Comparison of ENCODE assay signal across 8 mouse cellular contexts in the genomic region with DNA sequence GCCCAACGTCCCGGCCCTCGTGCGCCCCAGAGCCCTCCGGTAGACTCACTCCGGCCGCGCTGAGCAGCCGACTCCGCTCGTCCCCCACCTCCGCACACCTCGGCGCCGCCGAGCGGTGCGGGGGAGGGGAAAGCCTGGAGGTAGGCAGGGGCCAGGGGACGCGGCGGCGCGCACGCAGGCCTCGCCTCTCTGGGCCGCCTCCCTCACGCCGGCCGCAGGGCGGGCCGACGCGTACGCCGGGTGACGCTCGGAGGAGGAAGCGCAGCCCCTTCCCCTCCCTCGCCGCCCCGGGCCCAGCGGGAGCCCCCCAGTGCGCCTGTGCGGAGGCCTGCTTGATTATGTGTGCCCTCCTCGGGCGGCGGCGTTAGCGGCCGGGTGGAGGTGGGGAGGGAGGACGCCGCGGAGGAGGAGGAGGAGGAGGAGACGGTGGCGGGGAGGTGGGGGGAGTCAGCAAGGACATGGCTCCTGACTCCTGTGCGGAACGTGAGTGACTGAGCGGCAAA. TPM values are rescaled to one million over a fixed set of nuclear protein-coding genes. Genes with fewer than 3 reads are reported as not detected.
DNase-seq lines count a peak whose midpoint lies in the region; ATAC-seq lines count a peak whose summit lies in the region.

No protein-coding gene starts in this region.

- H3K4me3 ChIP-seq in intestine, embryonic 15.5 days (replicated peaks) = peak overlapping the region; percentile 91
- peak overlapping the region; percentile 94 for H3K4me3 ChIP-seq in midbrain, embryonic 10.5 days

- H3K4me1 ChIP-seq in intestine, embryonic 15.5 days (replicated peaks) = peaks cover 6% of the 10 kb centered on the region
- H3K4me1 ChIP-seq in midbrain, embryonic 10.5 days = peaks cover 62% of the 10 kb centered on the region

- no peaks in the 10 kb centered on the region for H3K27me3 ChIP-seq in intestine, embryonic 15.5 days (replicated peaks)
- H3K27me3 ChIP-seq in midbrain, embryonic 10.5 days (ENCODE audit: low read depth, poor library complexity, severe bottlenecking) = no peaks in the 10 kb centered on the region

- peak; percentile 96 for DNase-seq in adrenal gland, adult 2 months
- DNase-seq in embryo, embryonic 10.5 days (ENCODE audit: low spot score) = peak; percentile 93
- peak; percentile 93 for DNase-seq in gastrocnemius, postnatal 25 days
- DNase-seq in left cerebral cortex, postnatal 36 days (ENCODE audit: low spot score in 2 of 2) = peak; percentile 91 to 95
- DNase-seq in midbrain, embryonic 10.5 days (ENCODE audit: low spot score) = peak; percentile 94
- DNase-seq in right cerebral cortex, postnatal 4 days = peak; percentile 92
- DNase-seq in yolk sac, embryonic 10.5 days (ENCODE audit: low spot score) = peak; percentile 94

- intact Hi-C loops in left cerebral cortex, postnatal 36 days (cut with DNase I) = loop anchor here (2.0 kb wide), 1 partner anchor 36 kb away; no protein-coding TSS in a partner anchor

- peak overlapping the region; percentile 70 for H3K4me2 ChIP-seq in intestine, embryonic 15.5 days (replicated peaks)

- H3K36me3 ChIP-seq in intestine, embryonic 15.5 days = no peaks in the 10 kb centered on the region
- peaks cover 12% of the 10 kb centered on the region for H3K36me3 ChIP-seq in midbrain, embryonic 10.5 days

- peak; percentile 96 for ATAC-seq in intestine, embryonic 15.5 days

- under 1% methylated on average over 48 of the region's 58 CpGs for WGBS in intestine, embryonic 15.5 days
- under 1% methylated on average over 55 of the region's 58 CpGs for WGBS in midbrain, embryonic 10.5 days

- H3K9ac ChIP-seq in intestine, embryonic 15.5 days = peak overlapping the region; percentile 95

- no peaks in the 10 kb centered on the region for H3K9me3 ChIP-seq in intestine, embryonic 15.5 days
- no peaks in the 10 kb centered on the region for H3K9me3 ChIP-seq in midbrain, embryonic 10.5 days (replicated peaks)

- H3K27ac ChIP-seq in intestine, embryonic 15.5 days = peak overlapping the region; percentile 99
- H3K27ac ChIP-seq in midbrain, embryonic 10.5 days (replicated peaks) = peak overlapping the region; percentile 100

RNA-seq across cellular contexts. Expression of gene Mllt10, which starts 9.4 kb away (rescaled TPM):
- total RNA-seq in adrenal gland, adult 2 months (2021) = 10 to 100 TPM; 42.8 to 44.6 TPM
- 22.6 and 23.2 TPM in 2 replicates for polyA plus RNA-seq in adrenal gland, adult 2 months (2012; rRNA removed)
- total RNA-seq in gastrocnemius, postnatal 25 days (2021) = 10 to 100 TPM; 15.1 to 18.5 TPM
- 55.5 TPM in 2 replicates for polyA plus RNA-seq in intestine, embryonic 15.5 days (2015; fragmentation: Nextera tagmentation; extraction: Ambion mirVana)
- total RNA-seq in left cerebral cortex, postnatal 36 days (2021) = 10 to 100 TPM; 49.4 to 57.6 TPM
- polyA plus RNA-seq in midbrain, embryonic 10.5 days (2016; fragmentation: Nextera tagmentation; extraction: Ambion mirVana) = 66.9 and 71.0 TPM in 2 replicates

RNA-seq across cellular contexts. Expression of gene Skida1, which starts 15.6 kb away (rescaled TPM):
- 1 to 10 TPM; 2.3 to 3.8 TPM for total RNA-seq in adrenal gland, adult 2 months (2021)
- 1.8 and 3.1 TPM in 2 replicates for polyA plus RNA-seq in adrenal gland, adult 2 months (2012; rRNA removed)
- under 1 TPM; 0.32 to 0.54 TPM for total RNA-seq in gastrocnemius, postnatal 25 days (2021)
- 3.2 and 3.6 TPM in 2 replicates for polyA plus RNA-seq in intestine, embryonic 15.5 days (2015; fragmentation: Nextera tagmentation; extraction: Ambion mirVana)
- total RNA-seq in left cerebral cortex, postnatal 36 days (2021) = 10 to 100 TPM in 1 of 2 experiments, 1 to 10 TPM in 1; 8.8 to 10.0 TPM
- 19.3 and 22.7 TPM in 2 replicates for polyA plus RNA-seq in midbrain, embryonic 10.5 days (2016; fragmentation: Nextera tagmentation; extraction: Ambion mirVana)

RNA-seq across cellular contexts. Expression of gene A930004D18Rik, which starts 26.9 kb away (rescaled TPM):
- total RNA-seq in adrenal gland, adult 2 months (2021) = 1 to 10 TPM in 1 of 2 experiments, under 1 TPM in 1; 0.92 to 3.3 TPM
- polyA plus RNA-seq in adrenal gland, adult 2 months (2012; rRNA removed) = 0.42 and 0.70 TPM in 2 replicates
- total RNA-seq in gastrocnemius, postnatal 25 days (2021) = 1 to 10 TPM in 1 of 2 experiments, under 1 TPM in 1; 0.20 to 1.6 TPM
- 11.8 and 12.6 TPM in 2 replicates for polyA plus RNA-seq in intestine, embryonic 15.5 days (2015; fragmentation: Nextera tagmentation; extraction: Ambion mirVana)
- 1 to 10 TPM; 2.1 to 3.2 TPM for total RNA-seq in left cerebral cortex, postnatal 36 days (2021)
- polyA plus RNA-seq in midbrain, embryonic 10.5 days (2016; fragmentation: Nextera tagmentation; extraction: Ambion mirVana) = 25.0 and 25.1 TPM in 2 replicates

Comparison
In these comparisons a context has a peak if more than half of its experiments do, and no peak if none do; other contexts are left out.
1. Peak in every context shown above with its lines: DNase-seq, ATAC-seq, H3K4me3 ChIP-seq and H3K27ac ChIP-seq.